Mouse (Mus musculus) stomach, embryonic 15.5 days (tissue): ENCODE measurements around the gene Bcl11b. TPM values are rescaled to one million over a fixed set of nuclear protein-coding genes. Genes with fewer than 3 reads are reported as not detected.

ENCODE experiments used
- ATAC-seq: fragments of 200-750 bp; cut with Nextera tagmentation; 2 replicates; pipeline ENCODE4 v1.8.0; 2017; ENCODE audit warnings: low read depth, moderate number of reproducible peaks, moderate TSS enrichment; ENCODE audit not compliant: insufficient read depth, low FRiP score
- H3K27ac ChIP-seq: fragments of 300-500 bp; sonication (generic); 2 replicates; pipeline ENCODE4 v1.5.1; 2015; ENCODE audit warnings: mild to moderate bottlenecking, inconsistent platforms
- H3K27me3 ChIP-seq: fragments of 300-500 bp; sonication (generic); replicated peaks from 2 replicates; pipeline ENCODE4 v1.6.1; 2015; ENCODE audit warnings: inconsistent platforms
- H3K36me3 ChIP-seq: fragments of 300-500 bp; sonication (generic); 2 replicates; pipeline ENCODE4 v1.6.1; 2015; ENCODE audit warnings: inconsistent platforms
- H3K4me1 ChIP-seq: fragments of 300-500 bp; sonication (generic); 2 replicates; pipeline ENCODE4 v1.6.1; 2015; ENCODE audit warnings: inconsistent platforms
- H3K4me2 ChIP-seq: fragments of 300-500 bp; sonication (generic); 2 replicates; pipeline ENCODE4 v1.6.1; 2015; ENCODE audit warnings: mild to moderate bottlenecking, inconsistent platforms
- H3K4me3 ChIP-seq: fragments of 300-500 bp; sonication (generic); replicated peaks from 2 replicates; pipeline ENCODE4 v1.5.1; 2015; ENCODE audit warnings: inconsistent platforms
- H3K9ac ChIP-seq: fragments of 300-500 bp; sonication (generic); 2 replicates; pipeline ENCODE4 v1.6.1; 2015; ENCODE audit warnings: inconsistent platforms
- H3K9me3 ChIP-seq: fragments of 300-500 bp; sonication (generic); 2 replicates; pipeline ENCODE4 v1.6.1; 2016; ENCODE audit warnings: inconsistent platforms
- WGBS: fragments of 180-500 bp; shearing (Covaris S2); methylation state at CpG from one replicate; pipeline ENCODE4 v1.1.7; 2015; 5-methylcytosine and 5-hydroxymethylcytosine counted together
- polyA plus RNA-seq: library from polyadenylated mRNA; unstranded; fragments of >200 nt; fragmentation: Nextera tagmentation; extraction: Ambion mirVana; gene quantifications from 2 replicates; pipeline ENCODE4 v1.2.1, GENCODE M21; 2015

Gene Bcl11b
- polyA plus RNA-seq, 1 experiment from 2014 or later, result 5.7 TPM

DNA sequence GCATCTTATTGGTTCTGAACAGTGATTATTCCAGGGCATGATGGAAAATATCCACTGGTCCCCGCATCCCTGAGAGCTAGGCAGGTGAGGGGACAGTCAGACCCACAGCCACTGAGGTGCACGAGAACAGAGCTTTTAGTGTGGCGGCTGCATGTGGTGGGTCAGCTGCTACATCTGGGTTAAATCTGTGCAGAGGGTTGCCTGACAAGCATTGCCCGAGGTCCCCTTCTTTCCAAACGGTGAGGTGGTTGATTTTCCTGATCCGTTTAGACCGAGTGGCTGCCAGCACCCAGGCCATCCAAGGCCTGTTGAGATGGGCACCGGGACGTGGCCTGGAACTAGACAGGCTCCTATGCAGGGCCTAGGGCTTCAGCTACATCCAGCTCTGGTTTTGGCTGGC, 121.7 kb downstream of the Bcl11b start:
- H3K27ac ChIP-seq, result no peak overlapping the region
- ATAC-seq, result no peak
- no peak overlapping the region for H3K4me2 ChIP-seq
- H3K9ac ChIP-seq, result no peak overlapping the region
- H3K27me3 ChIP-seq, result no peaks in the 10 kb centered on the region
- WGBS, result 89% methylated on average over 9 of the region's 9 CpGs
- H3K9me3 ChIP-seq, result no peaks in the 10 kb centered on the region
- H3K36me3 ChIP-seq, result no peaks in the 10 kb centered on the region
- no peak overlapping the region for H3K4me3 ChIP-seq
- no peaks in the 10 kb centered on the region for H3K4me1 ChIP-seq

DNA sequence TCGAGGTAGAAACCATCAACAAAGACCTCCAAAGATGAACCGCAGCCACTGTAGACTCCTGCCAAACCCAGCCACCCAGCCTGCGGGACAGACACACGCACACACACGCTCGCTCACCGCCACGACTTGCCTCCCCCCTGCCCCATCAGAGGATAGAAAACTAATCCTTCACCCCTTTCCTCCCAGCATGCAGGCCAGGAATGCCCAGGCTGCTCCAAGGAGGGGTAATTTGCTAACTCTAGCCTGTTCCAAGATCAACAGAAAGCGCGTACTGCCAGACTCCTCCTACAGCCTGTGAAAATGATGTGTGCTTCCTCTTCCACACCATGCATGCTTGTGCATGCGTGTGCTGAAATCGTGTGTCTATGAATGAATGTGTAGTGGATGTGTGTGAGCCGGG, 122.7 kb downstream of the Bcl11b start:
- no peaks in the 10 kb centered on the region for H3K9me3 ChIP-seq
- no peaks in the 10 kb centered on the region for H3K4me1 ChIP-seq
- 69% methylated on average over 13 of the region's 13 CpGs for WGBS
- H3K36me3 ChIP-seq, result no peaks in the 10 kb centered on the region
- ATAC-seq, result no peak
- no peaks in the 10 kb centered on the region for H3K27me3 ChIP-seq
- H3K4me2 ChIP-seq, result no peak overlapping the region
- H3K4me3 ChIP-seq, result no peak overlapping the region
- H3K9ac ChIP-seq, result no peak overlapping the region
- no peak overlapping the region for H3K27ac ChIP-seq

DNA sequence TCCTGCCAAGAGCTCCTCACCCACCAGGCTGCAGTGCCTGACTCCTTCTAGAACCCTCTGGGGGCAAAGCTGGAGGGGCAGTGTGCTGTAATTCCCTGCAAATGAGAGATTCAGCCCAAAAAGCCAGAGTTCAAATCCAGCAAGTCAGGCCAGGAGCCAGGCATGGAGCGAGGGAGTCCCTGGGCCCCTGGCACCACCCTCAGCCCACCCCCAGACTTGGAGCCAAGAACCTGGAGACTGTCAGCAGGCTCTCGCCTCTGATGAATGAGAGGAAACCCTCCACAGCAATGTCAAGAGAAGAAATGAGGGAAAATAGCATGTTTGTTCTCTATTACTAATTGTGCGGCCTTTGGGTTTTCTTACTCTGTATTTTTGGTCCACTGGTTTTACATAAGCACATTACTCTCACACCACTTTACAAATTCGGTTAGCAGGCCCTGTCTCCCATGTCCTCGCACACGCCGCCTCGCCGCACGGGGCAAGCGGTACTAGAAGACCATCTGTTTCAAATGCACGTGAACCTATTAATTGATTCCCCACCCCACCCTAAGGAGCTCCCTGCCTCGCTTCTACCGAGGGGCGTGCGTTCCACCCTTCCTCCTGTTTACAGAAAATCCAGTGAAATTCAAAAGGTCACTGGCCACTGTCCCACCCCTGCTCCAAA, 124.2 kb downstream of the Bcl11b start:
- WGBS, result 84% methylated on average over 16 of the region's 16 CpGs
- no peaks in the 10 kb centered on the region for H3K9me3 ChIP-seq
- no peak for ATAC-seq
- H3K4me2 ChIP-seq, result no peak overlapping the region
- no peaks in the 10 kb centered on the region for H3K4me1 ChIP-seq
- H3K36me3 ChIP-seq, result no peaks in the 10 kb centered on the region
- H3K27ac ChIP-seq, result no peak overlapping the region
- no peak overlapping the region for H3K9ac ChIP-seq
- no peaks in the 10 kb centered on the region for H3K27me3 ChIP-seq
- H3K4me3 ChIP-seq, result no peak overlapping the region

DNA sequence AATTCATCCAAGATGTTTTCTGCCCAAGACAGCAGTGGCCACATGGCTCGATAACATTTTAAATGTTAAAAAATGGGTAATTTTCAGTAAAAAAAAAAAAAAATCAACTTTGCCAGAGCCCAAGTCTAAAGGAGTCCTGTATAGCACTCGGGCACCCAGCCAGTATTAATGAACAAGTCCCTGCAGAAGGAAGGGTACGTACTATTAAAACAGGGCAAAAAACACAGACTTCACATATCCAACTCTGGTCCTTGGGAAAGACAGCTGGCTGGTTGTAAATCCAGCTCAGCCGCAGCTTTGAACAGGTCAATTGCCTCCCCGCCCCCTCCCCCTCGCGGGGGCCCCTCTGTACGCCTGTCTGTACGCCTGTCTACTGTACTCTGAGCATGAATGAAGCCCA, 127.2 kb downstream of the Bcl11b start:
- H3K4me1 ChIP-seq, result no peaks in the 10 kb centered on the region
- no peak overlapping the region for H3K4me3 ChIP-seq
- H3K4me2 ChIP-seq, result no peak overlapping the region
- H3K27me3 ChIP-seq, result no peaks in the 10 kb centered on the region
- no peak for ATAC-seq
- no peak overlapping the region for H3K9ac ChIP-seq
- 70% methylated on average over 9 of the region's 9 CpGs for WGBS
- no peaks in the 10 kb centered on the region for H3K36me3 ChIP-seq
- H3K9me3 ChIP-seq, result no peaks in the 10 kb centered on the region
- no peak overlapping the region for H3K27ac ChIP-seq

DNA sequence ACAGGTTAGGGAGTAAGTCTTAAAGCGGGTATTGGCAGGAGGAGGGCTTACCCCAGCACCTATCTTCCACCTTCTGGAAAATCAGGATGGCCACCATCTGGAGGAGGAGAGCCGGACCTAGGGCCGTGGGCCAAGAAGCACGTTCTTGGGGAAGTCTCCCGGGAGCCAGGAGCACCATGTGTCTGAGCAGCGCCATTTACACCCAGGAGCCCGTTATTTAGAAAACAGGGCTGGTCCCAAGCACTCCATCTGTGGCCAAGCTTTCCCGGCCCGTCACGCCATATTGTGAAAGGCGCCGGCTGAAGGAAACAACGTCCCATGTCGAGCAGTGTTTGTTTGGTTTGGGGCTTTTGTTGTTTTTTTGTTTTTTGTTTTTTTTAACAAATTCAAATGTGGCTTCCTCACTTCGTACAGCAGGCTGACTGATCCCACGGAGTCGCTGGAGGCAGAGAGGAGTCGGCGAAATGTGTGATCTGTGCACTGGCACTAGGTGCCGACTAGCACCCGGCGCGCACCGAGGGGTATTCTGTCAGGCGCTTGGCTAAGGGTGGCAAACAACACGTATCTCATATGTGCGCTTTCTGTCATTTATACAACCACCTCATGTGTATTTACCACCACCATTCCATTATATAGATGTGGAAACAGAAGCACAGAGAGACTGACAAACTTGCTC, 128.8 kb downstream of the Bcl11b start:
- Histone ChIP-seq H3K9ac (no peak overlapping the region), H3K27me3 (no peaks in the 10 kb centered on the region), H3K27ac (no peak overlapping the region), H3K9me3 (no peaks in the 10 kb centered on the region), H3K4me3 (no peak overlapping the region), H3K4me1 (no peaks in the 10 kb centered on the region), H3K36me3 (no peaks in the 10 kb centered on the region), H3K4me2 (no peak overlapping the region)
- 90% methylated on average over 27 of the region's 27 CpGs for WGBS
- no peak for ATAC-seq

DNA sequence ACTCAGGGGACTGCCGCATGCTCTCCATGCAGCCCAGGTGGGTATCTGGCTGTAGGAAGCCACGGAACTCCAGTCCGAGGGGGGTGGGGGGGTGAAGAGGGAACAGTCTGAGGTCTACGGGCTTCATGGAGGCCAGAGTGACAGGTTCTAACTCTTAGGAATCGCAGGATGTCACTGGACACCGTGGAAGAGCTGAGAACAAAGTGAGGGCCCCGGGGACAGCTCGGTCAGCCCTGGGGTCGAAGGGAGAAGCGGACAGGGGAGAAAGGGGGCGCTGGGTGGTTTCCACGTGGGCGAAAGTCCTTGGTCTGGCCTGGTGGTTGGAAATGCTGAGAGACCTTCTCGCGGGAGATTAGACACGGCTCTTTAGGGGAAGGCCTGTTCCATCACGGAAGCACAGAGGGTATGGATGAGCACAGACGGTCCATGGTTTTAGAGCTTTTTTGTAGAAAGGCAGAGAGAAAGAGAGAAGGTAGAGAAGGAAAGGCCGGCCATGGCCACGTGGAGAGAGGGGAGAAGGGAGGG, 133.8 kb downstream of the Bcl11b start:
- H3K27ac ChIP-seq, result no peak overlapping the region
- no peaks in the 10 kb centered on the region for H3K4me1 ChIP-seq
- no peaks in the 10 kb centered on the region for H3K27me3 ChIP-seq
- WGBS, result 84% methylated on average over 20 of the region's 20 CpGs
- H3K36me3 ChIP-seq, result no peaks in the 10 kb centered on the region
- H3K4me2 ChIP-seq, result no peak overlapping the region
- no peak for ATAC-seq
- no peaks in the 10 kb centered on the region for H3K9me3 ChIP-seq
- no peak overlapping the region for H3K9ac ChIP-seq
- no peak overlapping the region for H3K4me3 ChIP-seq

DNA sequence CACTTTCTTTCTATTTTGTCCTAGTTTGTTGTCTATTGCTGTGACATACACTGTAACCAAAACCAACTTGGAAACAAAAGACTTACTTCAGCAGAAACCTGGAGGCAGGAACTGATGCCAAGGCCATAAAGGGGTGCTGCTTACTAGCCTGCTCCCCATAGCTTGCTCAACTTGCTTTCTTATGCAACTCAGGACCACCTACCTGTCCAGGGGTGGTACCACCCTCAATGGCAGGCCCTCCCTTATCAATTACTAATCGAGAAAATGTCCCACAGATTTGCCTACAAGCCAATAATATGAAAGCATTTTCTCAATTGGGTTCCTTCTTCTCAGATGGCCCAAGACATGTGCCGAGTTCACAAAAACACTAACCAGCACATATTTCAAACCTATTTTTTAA, 135.1 kb downstream of the Bcl11b start:
- Histone ChIP-seq H3K27ac (no peak overlapping the region), H3K4me3 (no peak overlapping the region), H3K4me1 (no peaks in the 10 kb centered on the region), H3K9me3 (no peaks in the 10 kb centered on the region), H3K9ac (no peak overlapping the region), H3K36me3 (no peaks in the 10 kb centered on the region), H3K4me2 (no peak overlapping the region), H3K27me3 (no peaks in the 10 kb centered on the region)
- 89% methylated on average over 2 of the region's 2 CpGs for WGBS
- no peak for ATAC-seq

Other genes with a start within 250 kb of the Bcl11b start
- gene Setd3, start 175.7 kb upstream of the Bcl11b start, polyA plus RNA-seq, result 87.1 and 94.2 TPM in 2 replicates
- gene Ccnk, start 176.0 kb upstream of the Bcl11b start, polyA plus RNA-seq, result 3.2 TPM in 2 replicates